Mouse (Mus musculus) intestine, embryonic 15.5 days (tissue): ENCODE data around the gene Gm8978. TPM values are rescaled to one million over a fixed set of nuclear protein-coding genes. Genes with fewer than 3 reads are reported as not detected.
"Not testable (repeated sequence)": the region's sequence is repeated elsewhere in the genome, so short reads cannot be mapped to it uniquely, and the experiment has no call there.

ENCODE experiments used
- ATAC-seq: fragments of 200-750 bp; cut with Nextera tagmentation; 2 replicates; pipeline ENCODE4 v1.8.0; 2017; ENCODE audit warnings: moderate TSS enrichment, moderate library complexity
- H3K27ac ChIP-seq: fragments of 300-500 bp; sonication (generic); 2 replicates; pipeline ENCODE4 v1.5.1; 2015; ENCODE audit warnings: mild to moderate bottlenecking, inconsistent platforms
- H3K27me3 ChIP-seq: fragments of 300-500 bp; sonication (generic); replicated peaks from 2 replicates; pipeline ENCODE4 v1.6.1; 2015; ENCODE audit warnings: inconsistent platforms
- H3K36me3 ChIP-seq: fragments of 300-500 bp; sonication (generic); 2 replicates; pipeline ENCODE4 v1.6.1; 2015; ENCODE audit warnings: inconsistent platforms
- H3K4me1 ChIP-seq: fragments of 300-500 bp; sonication (generic); replicated peaks from 2 replicates; pipeline ENCODE4 v1.6.1; 2015; ENCODE audit warnings: inconsistent platforms
- H3K4me2 ChIP-seq: fragments of 300-500 bp; sonication (generic); replicated peaks from 2 replicates; pipeline ENCODE4 v1.6.1; 2015; ENCODE audit warnings: mild to moderate bottlenecking, inconsistent platforms
- H3K4me3 ChIP-seq: fragments of 300-500 bp; sonication (generic); replicated peaks from 2 replicates; pipeline ENCODE4 v1.5.1; 2015; ENCODE audit warnings: inconsistent platforms
- H3K9ac ChIP-seq: fragments of 300-500 bp; sonication (generic); 2 replicates; pipeline ENCODE4 v1.6.1; 2015; ENCODE audit warnings: inconsistent platforms
- H3K9me3 ChIP-seq: fragments of 300-500 bp; sonication (generic); 2 replicates; pipeline ENCODE4 v1.6.1; 2016; ENCODE audit warnings: inconsistent platforms
- WGBS: fragments of 180-500 bp; shearing (Covaris S2); methylation state at CpG from one replicate; pipeline ENCODE4 v1.1.7; 2015; 5-methylcytosine and 5-hydroxymethylcytosine counted together
- polyA plus RNA-seq: library from polyadenylated mRNA; unstranded; fragments of >200 nt; fragmentation: Nextera tagmentation; extraction: Ambion mirVana; gene quantifications from 2 replicates; pipeline ENCODE4 v1.2.1, GENCODE M21; 2015

Gene Gm8978
- polyA plus RNA-seq = not detected in 2 replicates

DNA sequence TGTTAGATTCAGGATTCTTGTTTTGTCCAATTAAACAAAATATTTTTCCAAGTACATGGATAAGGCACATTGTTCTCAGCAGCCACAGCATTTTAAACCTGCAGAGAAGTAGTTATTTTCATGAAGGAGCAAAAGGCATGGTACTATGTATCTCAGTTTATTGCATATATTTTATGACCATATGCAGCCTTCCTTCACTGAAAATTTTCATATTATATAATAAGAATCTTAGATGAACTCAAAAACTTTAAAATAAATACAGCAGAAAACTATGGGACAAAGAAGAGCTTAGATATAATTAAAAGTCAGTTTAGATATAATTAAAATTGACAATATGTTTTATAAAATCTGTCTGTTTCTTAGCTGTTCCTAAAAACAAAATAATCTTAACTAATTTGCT is at the start of gene Gm8978:
Gene Gm8978 (minus strand): TSS at position 101 of the 400 bp plus-strand sequence.
- ATAC-seq, H3K9me3 ChIP-seq, H3K4me1 ChIP-seq, H3K4me2 ChIP-seq, H3K27me3 ChIP-seq, H3K27ac ChIP-seq, H3K9ac ChIP-seq, H3K36me3 ChIP-seq, H3K4me3 ChIP-seq: not testable (repeated sequence)

DNA sequence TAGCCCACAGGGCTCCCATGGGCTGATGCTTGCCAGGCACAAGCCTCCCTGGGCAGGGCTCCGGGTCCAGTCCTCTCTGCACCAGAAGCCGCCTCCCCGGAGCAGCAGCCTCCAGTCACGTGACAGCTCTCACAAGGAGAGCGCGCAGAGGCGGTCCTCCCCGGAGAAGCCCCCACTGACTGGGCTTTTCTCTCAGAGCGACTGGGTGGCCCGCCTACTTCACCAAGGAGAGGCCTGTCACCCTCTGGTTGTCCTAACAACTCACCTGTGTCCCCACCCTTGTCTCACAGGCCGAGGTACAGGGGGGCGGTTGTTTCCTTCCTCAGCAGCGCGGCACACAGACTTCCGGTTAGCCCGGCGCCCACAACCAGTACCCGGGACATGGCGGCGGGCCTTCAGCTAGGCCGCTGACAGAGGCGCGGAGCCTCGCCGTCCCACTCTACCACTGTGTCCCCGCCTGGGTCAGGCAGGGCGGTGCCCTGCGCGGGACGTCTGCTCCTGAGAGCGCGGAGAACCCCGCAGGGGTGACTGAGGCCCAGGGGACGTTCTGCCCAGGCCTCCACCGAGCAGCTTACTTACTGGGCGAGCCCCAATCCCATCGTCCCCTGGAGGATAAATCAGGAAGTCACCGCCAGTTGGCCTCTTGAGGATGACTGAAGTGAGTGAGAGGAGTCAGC is 35.3 kb downstream of the Gm8978 start:
- Histone ChIP-seq H3K4me2 (peak overlapping the region; percentile 54), H3K9ac (peak overlapping the region; percentile 14; the same call in 1 of the 2 replicates), H3K4me3 (peak overlapping the region; percentile 29)
- peak; percentile 98 for ATAC-seq
- H3K4me1 ChIP-seq, H3K27ac ChIP-seq, H3K36me3 ChIP-seq, H3K27me3 ChIP-seq, H3K9me3 ChIP-seq: not testable (repeated sequence)
- WGBS = 2% methylated on average over 10 of the region's 38 CpGs

DNA sequence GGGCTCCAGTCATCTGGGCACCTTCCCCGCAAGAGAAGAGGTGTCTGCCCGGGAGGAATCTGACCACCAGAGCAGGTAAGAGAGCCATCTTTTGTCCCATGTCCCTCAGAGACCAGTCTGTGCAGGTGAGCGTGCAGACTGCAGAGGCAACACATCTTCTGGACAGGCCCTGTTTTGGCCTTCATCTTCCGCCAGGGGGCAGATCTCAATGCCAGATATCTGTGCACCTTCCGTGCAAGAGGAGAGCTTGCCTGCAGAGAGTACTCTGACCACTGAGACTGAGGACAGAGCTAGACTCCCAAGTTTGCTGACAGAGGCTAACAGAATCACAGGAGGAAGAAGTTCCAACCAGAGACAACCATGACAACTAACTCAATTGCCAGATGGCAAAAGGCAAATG is 56.5 kb downstream of the Gm8978 start:
- H3K9me3 ChIP-seq, H3K4me1 ChIP-seq, H3K9ac ChIP-seq, H3K27ac ChIP-seq, ATAC-seq, H3K36me3 ChIP-seq, H3K27me3 ChIP-seq, H3K4me2 ChIP-seq, H3K4me3 ChIP-seq: not testable (repeated sequence)
- 86% methylated on average over 5 of the region's 5 CpGs for WGBS

Other genes with a start within 250 kb of the Gm8978 start
- gene Rnls, start 233.0 kb downstream of the Gm8978 start, polyA plus RNA-seq = 5.9 and 6.4 TPM in 2 replicates
- gene Lipo4, start 107.5 kb downstream of the Gm8978 start, polyA plus RNA-seq = not detected in 2 replicates
- gene Lipo2, start 126.1 kb upstream of the Gm8978 start, polyA plus RNA-seq = 0.15 and 0.16 TPM in 2 replicates
- 14.5 and 14.6 TPM in 2 replicates for gene Lipo3, start 136.7 kb upstream of the Gm8978 start, polyA plus RNA-seq
- not detected in 2 replicates for gene Lipo1, start 162.2 kb upstream of the Gm8978 start, polyA plus RNA-seq